ENCODE assay signal across 8 mouse cellular contexts in genomic region chr13:21783255-21783617, GRCm38 (mm10). TPM values are rescaled to one million over a fixed set of nuclear protein-coding genes. Genes with fewer than 3 reads are reported as not detected.
A peak's percentile ranks its signal among the peaks of the same experiment; 100 is the strongest.
DNase-seq lines count a peak whose midpoint lies in the region; ATAC-seq lines count a peak whose summit lies in the region.

Gene Hist1h3i, minus strand, starts transcription at chr13:21783370.

- ATAC-seq in inflammation-experienced regulatory T-cells, adult 6 months = peak; percentile 61
- peak; percentile 28 for ATAC-seq in megakaryocyte-erythroid progenitor cell, adult 5-6 weeks (replicated peaks; ENCODE audit: low FRiP score, low TSS enrichment, poor library complexity, severe bottlenecking)

- peak; percentile 89 for DNase-seq in 3134 (ENCODE audit: extremely low read depth, insufficient read length, low spot score)
- DNase-seq in adrenal gland, adult (ENCODE audit: inconsistent age in 2 of 2, low spot score in 1 of 2) = peak; percentile 55 to 94
- peak; percentile 93 for DNase-seq in embryo, embryonic 10.5 days (ENCODE audit: low spot score)
- DNase-seq in gastrocnemius, postnatal 14 days = peak; percentile 7
- DNase-seq in left cerebral cortex, postnatal 14 days (ENCODE audit: low spot score in 2 of 2) = peak; percentile 76 to 80
- DNase-seq in spleen, adult 12 weeks (ENCODE audit: low spot score) = peak; percentile 68

- intact Hi-C loops in gastrocnemius, postnatal 14 days (cut with DNase I; ENCODE audit: low total_unique reads) = no loop called here
- intact Hi-C loops in left cerebral cortex, postnatal 14 days (cut with DNase I) = no loop called here

RNA-seq across cellular contexts. Expression of gene Hist1h3i, which starts in this region (rescaled TPM):
- total RNA-seq in gastrocnemius, postnatal 14 days (2021) = 10 to 100 TPM; 87.1 to 98.9 TPM
- polyA plus RNA-seq in inflammation-experienced regulatory T-cells, adult 6 months (2017; shearing (Covaris generic)) = 1 to 10 TPM in 2 of 3 experiments, not detected in 1; 3.1 to 3.4 TPM
- 10 to 100 TPM; 51.4 to 75.0 TPM for total RNA-seq in left cerebral cortex, postnatal 14 days (2021)
- 310 and 340 TPM in 2 replicates for total RNA-seq in megakaryocyte-erythroid progenitor cell, adult 5-6 weeks (2014; fragmentation: Nextera tagmentation)
- 88.3 and 299 TPM in 2 replicates for total RNA-seq in megakaryocyte-erythroid progenitor cell, adult 5-6 weeks (2017)

Comparison
In these comparisons a context has a peak if more than half of its experiments do, and no peak if none do; other contexts are left out.
1. Peak in every context shown above with its lines: DNase-seq and ATAC-seq.
2. DNase-seq: peak in every context shown above with its lines; median percentile 93 in embryo, embryonic 10.5 days; 89 in 3134; 78 in left cerebral cortex, postnatal 14 days; 74 in adrenal gland, adult; 68 in spleen, adult 12 weeks; 7 in gastrocnemius, postnatal 14 days.